Mouse (Mus musculus) small intestine, adult 2 months (tissue): ENCODE data around the gene Olfr874. TPM values are rescaled to one million over a fixed set of nuclear protein-coding genes. Genes with fewer than 3 reads are reported as not detected.
"Not testable (repeated sequence)": the region's sequence is repeated elsewhere in the genome, so short reads cannot be mapped to it uniquely, and the experiment has no call there.

Experiments used
- H3K27ac ChIP-seq: fragments of 200-500 bp; 2 replicates; pipeline ENCODE4 v1.5.1; 2012; ENCODE audit warnings: low read depth, low read length, control low read depth, inconsistent platforms; ENCODE audit not compliant: insufficient read depth
- H3K27me3 ChIP-seq: fragments of 200-500 bp; 2 replicates; pipeline ENCODE4 v1.6.1; 2012; ENCODE audit warnings: mild to moderate bottlenecking, moderate library complexity, low read length, inconsistent platforms; ENCODE audit not compliant: control insufficient read depth, insufficient read depth
- H3K36me3 ChIP-seq: fragments of 200-500 bp; 2 replicates; pipeline ENCODE4 v1.6.1; 2012; ENCODE audit warnings: mild to moderate bottlenecking, low read length, control low read depth, inconsistent platforms; ENCODE audit not compliant: control insufficient read depth, insufficient read depth
- H3K4me1 ChIP-seq: fragments of 200-500 bp; 2 replicates; pipeline ENCODE4 v1.6.1; 2012; ENCODE audit warnings: low read length, inconsistent platforms, mixed read lengths; ENCODE audit not compliant: control insufficient read depth, insufficient read depth, insufficient read length
- H3K4me3 ChIP-seq: fragments of 200-500 bp; 2 replicates; pipeline ENCODE4 v1.5.1; 2012; ENCODE audit warnings: low read depth, mild to moderate bottlenecking, control low read depth, inconsistent platforms, low read length, moderate library complexity
- CTCF ChIP-seq: fragments of 200-500 bp; IDR thresholded peaks from 2 replicates; pipeline ENCODE4 v1.5.1; 2012; ENCODE audit warnings: low read depth, mild to moderate bottlenecking, control low read depth, inconsistent platforms, low read length, moderate library complexity, mixed read lengths; ENCODE audit not compliant: insufficient replicate concordance, insufficient read length; ENCODE audit errors: extremely low read depth
- POLR2A ChIP-seq: fragments of 200-500 bp; IDR thresholded peaks from 2 replicates; pipeline ENCODE4 v1.6.1; 2012; ENCODE audit warnings: low read depth, mild to moderate bottlenecking, control low read depth, inconsistent platforms, low read length, moderate library complexity
- WGBS: fragments of 180-500 bp; shearing (Covaris S2); methylation state at CpG from one replicate; pipeline ENCODE4 v1.1.7; 2018; 5-methylcytosine and 5-hydroxymethylcytosine counted together
- polyA plus RNA-seq: library from polyadenylated mRNA; depleted of rRNA; stranded (reverse); fragments of >200 nt; gene quantifications from 2 replicates; pipeline ENCODE4 v1.2.3, GENCODE M21; 2012; rRNA removed

Gene Olfr874
- polyA plus RNA-seq, 1 experiment, result not detected

GRCm38 (mm10) chr9:37762541-37762940, 17.6 kb downstream of the Olfr874 start:
- H3K4me3 ChIP-seq, result no peak overlapping the region
- no peak for TF ChIP-seq CTCF
- no peak for TF ChIP-seq POLR2A
- H3K36me3 ChIP-seq, result no peaks in the 10 kb centered on the region
- H3K27me3 ChIP-seq, result no peaks in the 10 kb centered on the region
- no peaks in the 10 kb centered on the region for H3K4me1 ChIP-seq
- WGBS, result 35% methylated on average over 2 of the region's 2 CpGs
- H3K27ac ChIP-seq, result no peak overlapping the region

- Histone ChIP-seq H3K27me3 (no peaks in the 10 kb centered on the region), H3K4me3 (no peak overlapping the region), H3K27ac (no peak overlapping the region), H3K4me1 (no peaks in the 10 kb centered on the region), H3K36me3 (no peaks in the 10 kb centered on the region)
- 58% methylated on average over 2 of the region's 2 CpGs for WGBS
- TF ChIP-seq CTCF, result no peak
- TF ChIP-seq POLR2A, result no peak
Measured at GRCm38 (mm10) chr9:37770661-37771060, 25.8 kb downstream of the Olfr874 start.

- Histone ChIP-seq H3K36me3 (no peaks in the 10 kb centered on the region), H3K27ac (no peak within 1 kb of the TSS), H3K27me3 (no peaks in the 10 kb centered on the region), H3K4me1 (no peaks in the 10 kb centered on the region), H3K4me3 (no peak within 1 kb of the TSS)
- 16% methylated on average over 2 of the region's 2 CpGs for WGBS
- no peak for TF ChIP-seq CTCF
- no peak for TF ChIP-seq POLR2A
Measured at GRCm38 (mm10) chr9:37771759-37772158, 26.9 kb downstream of the Olfr874 start, which contains the start of gene Olfr875. Gene Olfr875, plus strand, starts transcription at chr9:37771857.

GRCm38 (mm10) chr9:37782766-37783260, 37.9 kb downstream of the Olfr874 start:
- no peaks in the 10 kb centered on the region for H3K36me3 ChIP-seq
- TF ChIP-seq CTCF, result no peak
- no peak for TF ChIP-seq POLR2A
- no peak overlapping the region for H3K27ac ChIP-seq
- no peaks in the 10 kb centered on the region for H3K4me1 ChIP-seq
- no peak overlapping the region for H3K4me3 ChIP-seq
- H3K27me3 ChIP-seq, result no peaks in the 10 kb centered on the region
- WGBS, result 10% methylated on average over 7 of the region's 7 CpGs

GRCm38 (mm10) chr9:37783394-37784387, 38.8 kb downstream of the Olfr874 start:
- not testable (repeated sequence) for H3K4me3 ChIP-seq, H3K27ac ChIP-seq, H3K4me1 ChIP-seq, H3K27me3 ChIP-seq, H3K36me3 ChIP-seq
- 69% methylated on average over 11 of the region's 15 CpGs for WGBS

GRCm38 (mm10) chr9:37786411-37786810, 41.5 kb downstream of the Olfr874 start:
- Histone ChIP-seq H3K27ac (no peak overlapping the region), H3K27me3 (no peaks in the 10 kb centered on the region), H3K4me1 (no peaks in the 10 kb centered on the region), H3K36me3 (no peaks in the 10 kb centered on the region), H3K4me3 (no peak overlapping the region)
- TF ChIP-seq POLR2A, result no peak
- no peak for TF ChIP-seq CTCF
- WGBS, result 57% methylated on average over 2 of the region's 2 CpGs

Other genes starting within 250 kb of the Olfr874 start
- gene Esam, start 217.0 kb upstream of the Olfr874 start, polyA plus RNA-seq, result 10.1 and 13.6 TPM in 2 replicates
- 2.7 and 56.1 TPM in 2 replicates for gene Vsig2, start 205.9 kb upstream of the Olfr874 start, polyA plus RNA-seq
- gene Nrgn, start 192.2 kb upstream of the Olfr874 start, polyA plus RNA-seq, result 3.1 and 7.8 TPM in 2 replicates
- gene Siae, start 189.4 kb upstream of the Olfr874 start, polyA plus RNA-seq, result 2.7 and 8.0 TPM in 2 replicates
- gene Spa17, start 131.4 kb upstream of the Olfr874 start, polyA plus RNA-seq, result 0.39 and 0.42 TPM in 2 replicates
- 22.4 and 45.1 TPM in 2 replicates for gene Tbrg1, start 87.8 kb upstream of the Olfr874 start, polyA plus RNA-seq
- gene Panx3, start 75.9 kb upstream of the Olfr874 start, polyA plus RNA-seq, result not detected in 2 replicates
- gene Olfr160, start 28.9 kb upstream of the Olfr874 start, polyA plus RNA-seq, result not detected in 2 replicates
- not detected in 2 replicates for gene Olfr875, start 26.8 kb downstream of the Olfr874 start, polyA plus RNA-seq
- gene Olfr876, start 57.9 kb downstream of the Olfr874 start, polyA plus RNA-seq, result not detected in 2 replicates
- gene Olfr877, start 109.2 kb downstream of the Olfr874 start, polyA plus RNA-seq, result 0.18 TPM in 1 of 2 replicates, not detected in the other
- gene Olfr145, start 151.6 kb downstream of the Olfr874 start, polyA plus RNA-seq, result not detected in 2 replicates
- not detected in 2 replicates for gene Olfr878, start 172.7 kb downstream of the Olfr874 start, polyA plus RNA-seq
- gene Olfr881, start 246.7 kb downstream of the Olfr874 start, polyA plus RNA-seq, result not detected in 2 replicates